Mouse (Mus musculus) erythroblast, embryonic 14.5 days (primary cell): Measurements from ENCODE around the gene Cpm. TPM values are rescaled to one million over a fixed set of nuclear protein-coding genes. Genes with fewer than 3 reads are reported as not detected.

Source experiments
- H3K27me3 ChIP-seq: 2 replicates; pipeline ENCODE4 v1.6.1; 2012; ENCODE audit warnings: inconsistent platforms; ENCODE audit not compliant: control insufficient read depth
- H3K36me3 ChIP-seq: 2 replicates; pipeline ENCODE4 v1.6.1; 2012; ENCODE audit warnings: mild to moderate bottlenecking, inconsistent platforms; ENCODE audit not compliant: control insufficient read depth
- H3K4me1 ChIP-seq: 2 replicates; pipeline ENCODE4 v1.6.1; 2012; ENCODE audit warnings: inconsistent platforms; ENCODE audit not compliant: control insufficient read depth
- H3K4me3 ChIP-seq: replicated peaks from 2 replicates; pipeline ENCODE3; 2012; ENCODE audit warnings: moderate library complexity, mild to moderate bottlenecking, inconsistent platforms
- H3K9me3 ChIP-seq: 2 replicates; pipeline ENCODE4 v1.6.1; 2012; ENCODE audit warnings: low read length, inconsistent platforms, mixed read lengths; ENCODE audit not compliant: control insufficient read depth
- GATA1 ChIP-seq: IDR thresholded peaks from 2 replicates; pipeline ENCODE4 v1.6.1; 2012; ENCODE audit warnings: low read length, inconsistent platforms, mixed read lengths
- TAL1 ChIP-seq: IDR thresholded peaks from 3 replicates; pipeline ENCODE4 v1.6.1; 2012; ENCODE audit warnings: low read length, inconsistent platforms, mixed read lengths
- polyA plus RNA-seq: library from polyadenylated mRNA; stranded (reverse); fragments of >175 nt; gene quantifications from 2 replicates; pipeline ENCODE4 v1.2.3, GENCODE M21; 2012

The Cpm gene
- polyA plus RNA-seq, 1 experiment = not detected

- no peaks in the 10 kb centered on the region for H3K9me3 ChIP-seq
Measured at GRCm38 (mm10) chr10:117673913-117674312, 44.6 kb downstream of the Cpm start.

DNA sequence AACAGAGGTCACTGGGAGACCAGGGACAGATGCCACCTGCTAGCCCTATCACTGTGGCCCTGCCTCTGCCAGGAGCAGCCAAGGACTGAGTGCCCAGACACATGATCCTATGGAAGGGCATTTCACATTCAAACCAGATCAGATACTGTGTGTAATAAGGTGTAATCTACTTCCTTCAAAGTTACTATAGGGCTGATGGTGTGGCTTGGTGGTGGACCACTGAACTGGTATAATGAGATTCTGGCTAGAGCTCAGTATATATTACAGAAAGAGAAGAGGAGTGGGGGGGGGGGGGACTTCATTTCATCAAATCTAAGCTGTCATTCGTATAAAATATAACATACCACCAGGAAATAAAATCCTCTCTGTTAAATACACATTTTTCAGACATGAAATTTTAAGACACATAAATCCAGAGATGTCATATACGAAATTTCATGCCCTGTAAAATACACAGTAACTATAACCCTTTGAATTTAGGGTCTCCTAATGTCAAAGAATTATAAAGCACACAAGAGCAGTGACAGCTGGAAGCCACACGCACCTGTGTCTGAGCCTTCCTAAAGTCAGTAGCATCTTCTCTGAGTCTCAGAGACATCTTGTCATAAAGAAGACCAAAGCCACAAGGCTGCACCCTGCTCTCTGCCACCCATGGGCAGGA is 45.2 kb downstream of the Cpm start:
- H3K27me3 ChIP-seq = peaks cover 13% of the 10 kb centered on the region
- H3K4me3 ChIP-seq = no peak overlapping the region
- H3K36me3 ChIP-seq = no peaks in the 10 kb centered on the region; the same call in 1 of the 2 replicates
- no peaks in the 10 kb centered on the region for H3K9me3 ChIP-seq
- TF ChIP-seq GATA1 = no peak
- no peak for TF ChIP-seq TAL1
- H3K4me1 ChIP-seq = peaks cover 28% of the 10 kb centered on the region

More at GRCm38 (mm10) chr10:117673913-117674312, 44.6 kb downstream of the Cpm start:
- TF ChIP-seq GATA1 (no peak), TAL1 (no peak)
- peaks cover 26% of the 10 kb centered on the region for H3K4me1 ChIP-seq
- H3K36me3 ChIP-seq = no peaks in the 10 kb centered on the region; the same call in 1 of the 2 replicates
- no peak overlapping the region for H3K4me3 ChIP-seq
- H3K27me3 ChIP-seq = peaks cover 13% of the 10 kb centered on the region

- no peak overlapping the region for H3K4me3 ChIP-seq
- no peaks in the 10 kb centered on the region; the same call in 1 of the 2 replicates for H3K36me3 ChIP-seq
- TF ChIP-seq TAL1 (no peak), GATA1 (no peak)
- H3K4me1 ChIP-seq = peaks cover 28% of the 10 kb centered on the region
- H3K9me3 ChIP-seq = no peaks in the 10 kb centered on the region
- H3K27me3 ChIP-seq = peaks cover 13% of the 10 kb centered on the region
Measured at GRCm38 (mm10) chr10:117675096-117676035, 46.1 kb downstream of the Cpm start.

DNA sequence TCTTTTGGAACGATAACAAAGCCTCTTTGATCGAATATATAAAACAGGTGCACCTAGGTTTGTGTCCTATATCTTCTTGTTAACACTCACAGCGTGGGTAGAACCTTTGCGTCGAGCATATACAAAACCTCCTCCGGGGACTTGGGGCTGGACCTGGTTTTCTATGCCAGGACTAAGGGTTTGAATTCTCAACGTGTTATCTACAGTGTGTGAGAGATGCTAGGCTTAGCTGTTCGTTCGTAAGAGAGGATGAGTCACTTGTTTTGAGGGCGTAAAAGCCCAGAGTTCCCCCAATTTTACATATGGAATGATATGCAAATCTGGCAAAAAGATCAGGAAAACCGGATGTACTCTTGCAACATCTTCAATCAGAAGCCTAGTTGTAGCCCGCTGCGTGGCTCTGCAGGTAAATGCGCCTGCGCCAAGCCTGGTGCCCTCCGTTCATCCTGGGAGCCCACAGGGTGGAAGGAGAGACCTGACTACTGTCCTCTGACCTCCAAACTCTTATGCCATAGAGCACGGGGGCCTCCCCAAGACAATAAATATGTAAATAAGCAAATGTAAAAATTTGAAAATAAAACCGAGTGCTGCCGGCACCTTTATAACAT is 46.8 kb downstream of the Cpm start:
- TF ChIP-seq TAL1 (no peak), GATA1 (no peak)
- Histone ChIP-seq H3K36me3 (no peaks in the 10 kb centered on the region; the same call in 1 of the 2 replicates), H3K27me3 (peaks cover 13% of the 10 kb centered on the region), H3K9me3 (no peaks in the 10 kb centered on the region), H3K4me1 (peaks cover 28% of the 10 kb centered on the region), H3K4me3 (no peak overlapping the region)

DNA sequence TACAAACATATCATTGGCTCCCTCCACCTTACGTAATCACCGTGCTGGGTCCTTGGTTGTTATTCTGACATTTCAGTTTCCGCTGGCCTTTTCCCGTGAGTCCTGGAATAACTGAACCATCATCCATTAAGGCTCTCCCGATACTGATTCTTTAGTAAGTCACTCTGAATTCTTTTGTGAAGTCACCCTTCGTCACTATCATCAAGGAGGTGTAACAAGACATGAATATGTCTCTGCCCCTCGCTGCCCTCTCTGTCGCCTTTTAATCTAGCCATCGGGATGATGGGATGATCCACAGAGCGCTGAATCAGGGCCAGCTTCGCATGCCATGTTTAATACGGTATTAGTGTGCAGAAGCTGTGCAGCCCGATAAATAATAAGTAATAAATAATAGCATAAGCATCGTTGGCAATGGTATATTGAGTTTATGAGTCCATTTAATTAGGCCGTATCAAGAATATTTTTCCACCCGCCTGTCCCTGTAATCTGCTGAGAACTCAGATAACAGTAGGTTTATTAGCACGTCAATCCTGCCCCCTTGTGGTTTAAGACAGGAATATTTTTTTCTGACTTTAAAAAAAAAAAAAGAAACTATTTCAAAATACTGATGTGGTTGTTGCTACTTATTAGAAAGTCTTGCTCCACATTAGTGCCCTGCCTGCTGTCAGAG is 47.5 kb downstream of the Cpm start:
- Histone ChIP-seq H3K9me3 (no peaks in the 10 kb centered on the region), H3K27me3 (peaks cover 13% of the 10 kb centered on the region), H3K36me3 (no peaks in the 10 kb centered on the region; the same call in 1 of the 2 replicates), H3K4me3 (no peak overlapping the region), H3K4me1 (peaks cover 28% of the 10 kb centered on the region)
- TF ChIP-seq GATA1 (no peak), TAL1 (no peak)

DNA sequence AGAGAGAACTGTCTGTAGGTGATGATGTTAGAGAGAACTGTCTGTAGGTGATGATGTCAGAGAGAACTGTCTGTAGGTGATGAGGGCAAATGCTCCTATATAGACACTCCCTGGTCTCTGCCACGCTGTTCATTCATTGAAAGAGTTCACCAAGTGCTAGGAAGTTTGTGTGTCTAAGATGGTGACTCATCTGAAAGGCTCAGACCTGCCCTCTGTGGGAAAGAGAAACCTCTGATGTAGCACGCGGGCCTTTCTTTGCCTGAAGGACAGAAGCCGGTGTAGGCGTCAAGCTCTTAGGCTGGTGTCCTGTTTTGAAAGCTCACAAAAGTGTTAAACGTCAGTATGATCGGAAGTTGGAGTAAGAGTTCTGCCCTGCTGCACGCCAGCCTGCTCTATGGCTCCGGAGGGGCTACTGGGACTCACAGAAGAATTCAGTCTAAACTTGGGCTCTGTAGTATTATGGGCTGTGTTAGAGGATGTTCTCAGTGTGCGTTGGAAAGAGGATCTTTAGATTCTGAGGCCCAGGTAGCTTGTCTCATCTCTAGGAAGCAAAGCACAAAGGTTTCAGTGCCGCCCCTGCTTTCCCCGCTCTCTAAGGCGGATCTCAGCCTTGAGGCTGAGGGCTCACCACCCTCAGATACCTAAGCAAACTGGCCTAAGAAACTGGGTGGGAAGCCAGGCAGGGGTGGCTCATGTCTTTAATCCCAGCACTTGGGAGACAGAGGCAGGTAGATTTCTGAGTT is 48.4 kb downstream of the Cpm start:
- H3K4me1 ChIP-seq = peaks cover 28% of the 10 kb centered on the region

GRCm38 (mm10) chr10:117678357-117678756 is 49.1 kb downstream of the Cpm start:
- no peaks in the 10 kb centered on the region; the same call in 1 of the 2 replicates for H3K36me3 ChIP-seq
- TF ChIP-seq TAL1 (no peak), GATA1 (no peak)
- peaks cover 28% of the 10 kb centered on the region for H3K4me1 ChIP-seq
- H3K4me3 ChIP-seq = no peak overlapping the region
- no peaks in the 10 kb centered on the region for H3K9me3 ChIP-seq
- H3K27me3 ChIP-seq = peaks cover 13% of the 10 kb centered on the region

More for the DNA sequence above, 48.4 kb downstream of the Cpm start:
- Histone ChIP-seq H3K4me3 (no peak overlapping the region), H3K36me3 (no peaks in the 10 kb centered on the region; the same call in 1 of the 2 replicates), H3K27me3 (peaks cover 13% of the 10 kb centered on the region), H3K9me3 (no peaks in the 10 kb centered on the region)
- no peak for TF ChIP-seq TAL1
- no peak for TF ChIP-seq GATA1

GRCm38 (mm10) chr10:117679029-117679686 is 49.9 kb downstream of the Cpm start:
- Histone ChIP-seq H3K4me3 (no peak overlapping the region), H3K36me3 (no peaks in the 10 kb centered on the region; the same call in 1 of the 2 replicates), H3K27me3 (peaks cover 10% of the 10 kb centered on the region), H3K4me1 (peaks cover 28% of the 10 kb centered on the region), H3K9me3 (no peaks in the 10 kb centered on the region)
- TF ChIP-seq GATA1 (no peak), TAL1 (no peak)
